Mouse (Mus musculus) C2C12 (cell line): ENCODE results near the gene Uvrag.

Experiments used
- CTCF ChIP-seq: IDR thresholded peaks from one replicate; pipeline ENCODE4 v1.5.1; 2011; ENCODE audit not compliant: control insufficient read depth, insufficient read depth, insufficient read length
- FOSL1 ChIP-seq: IDR thresholded peaks from one replicate; pipeline ENCODE4 v1.8.0; 2011; ENCODE audit warnings: mild to moderate bottlenecking, low read length; ENCODE audit not compliant: poor library complexity, insufficient read depth, severe bottlenecking
- MAX ChIP-seq: IDR thresholded peaks from one replicate; pipeline ENCODE4 v1.6.1; 2011; ENCODE audit warnings: mild to moderate bottlenecking, control low read depth
- MYOD1 ChIP-seq: IDR thresholded peaks from one replicate; pipeline ENCODE4 v1.6.1; 2011; ENCODE audit warnings: low read depth; ENCODE audit not compliant: control insufficient read depth, insufficient read length
- MYOG ChIP-seq: IDR thresholded peaks from one replicate; pipeline ENCODE4 v1.6.1; 2011; ENCODE audit not compliant: control insufficient read depth, insufficient read length; ENCODE audit errors: extremely low read depth
- USF1 ChIP-seq: IDR thresholded peaks from one replicate; pipeline ENCODE4 v1.6.1; 2011; ENCODE audit warnings: low read depth, mild to moderate bottlenecking, control low read depth, moderate library complexity

- TF ChIP-seq CTCF (no peak), USF1 (no peak), MYOD1 (no peak), MYOG (no peak), FOSL1 (no peak), MAX (no peak)
Observed at GRCm38 (mm10) chr7:98855388-98855787, 285.6 kb downstream of the Uvrag start.
